In genomic region chr3:145651978-145652321, GRCm38 (mm10) we compare ENCODE assay signal across 10 mouse cellular contexts. TPM values are rescaled to one million over a fixed set of nuclear protein-coding genes. Genes with fewer than 3 reads are reported as not detected.
A peak's percentile ranks its signal among the peaks of the same experiment; 100 is the strongest.
DNase-seq lines count a peak whose midpoint lies in the region; ATAC-seq and TF ChIP-seq lines count a peak whose summit lies in the region.
"Had no signal": no experiment of that assay in that cellular context is flagged by ENCODE, and none has a peak within 500 bp of the region (broad histone marks: within the 10 kb centered on the region; RNA-seq: fewer than 3 reads in every experiment).

No protein-coding gene starts in this region.

- no peak for ATAC-seq in kidney, postnatal 0 days (replicated peaks; ENCODE audit: low FRiP score, low read depth)
- peak; percentile 10 for ATAC-seq in embryonic facial prominence, embryonic 14.5 days (ENCODE audit: low read depth)
- ATAC-seq in intestine, embryonic 14.5 days (replicated peaks; ENCODE audit: low FRiP score, low TSS enrichment, low read depth), result no peak
- no peak for ATAC-seq in neural tube, embryonic 12.5 days (ENCODE audit: low FRiP score, low read depth)
- ATAC-seq in megakaryocyte progenitor cell, adult 5-6 weeks (replicated peaks; ENCODE audit: poor library complexity), result no peak

- TF ChIP-seq CTCF in kidney, postnatal 0 days (IDR thresholded peaks at IDR 0.05; ENCODE audit: low read depth), result no peak

- H3K27me3 ChIP-seq in kidney, postnatal 0 days (ENCODE audit: insufficient read depth, low read length), result no peaks in the 10 kb centered on the region
- H3K27me3 ChIP-seq in embryonic facial prominence, embryonic 14.5 days (replicated peaks; ENCODE audit: control insufficient read depth, insufficient read depth, low read length), result no peaks in the 10 kb centered on the region
- no peaks in the 10 kb centered on the region for H3K27me3 ChIP-seq in intestine, embryonic 14.5 days (replicated peaks; ENCODE audit: control insufficient read depth, insufficient read depth, low read length)
- peaks cover 14% of the 10 kb centered on the region; the same call in 1 of the 2 replicates for H3K27me3 ChIP-seq in neural tube, embryonic 12.5 days (replicated peaks)

- H3K4me3 ChIP-seq in kidney, postnatal 0 days (replicated peaks; ENCODE audit: low read depth, low read length), result peak overlapping the region; percentile 50
- H3K4me3 ChIP-seq in embryonic facial prominence, embryonic 14.5 days (ENCODE audit: low read depth, low read length), result peak overlapping the region; percentile 67
- peak overlapping the region; percentile 66 for H3K4me3 ChIP-seq in intestine, embryonic 14.5 days (ENCODE audit: low read depth, low read length)
- H3K4me3 ChIP-seq in neural tube, embryonic 12.5 days, result 0 out of 2 replicates have a peak overlapping the region, but pooled peaks have one; percentile 11

- H3K9ac ChIP-seq in kidney, postnatal 0 days (ENCODE audit: low read depth, low read length), result peak overlapping the region; percentile 61
- H3K9ac ChIP-seq in embryonic facial prominence, embryonic 14.5 days (ENCODE audit: low read depth, low read length), result peak overlapping the region; percentile 75
- H3K9ac ChIP-seq in intestine, embryonic 14.5 days (ENCODE audit: low read length), result peak overlapping the region; percentile 67
- 0 out of 2 replicates have a peak overlapping the region, but pooled peaks have one; percentile 21 for H3K9ac ChIP-seq in neural tube, embryonic 12.5 days

- DNase-seq in kidney, postnatal 0 days (ENCODE audit: low spot score), result no peak
- DNase-seq in kidney, adult 11 months, result no peak
- DNase-seq in embryonic facial prominence, embryonic 14.5 days (ENCODE audit: low spot score), result no peak
- DNase-seq in intestine, embryonic 14.5 days (ENCODE audit: low spot score), result no peak
- DNase-seq in frontal cortex, postnatal 36 days (ENCODE audit: low spot score in 2 of 2), result no peak
- no peak for DNase-seq in natural killer cell, adult 2 months (ENCODE audit: low spot score in 2 of 2)
- DNase-seq: cerebellum, adult 8-10 months; right cerebral cortex, postnatal 4 days had no signal

- peak overlapping the region; percentile 92 for H3K27ac ChIP-seq in kidney, postnatal 0 days
- peak overlapping the region; percentile 88 for H3K27ac ChIP-seq in embryonic facial prominence, embryonic 14.5 days (replicated peaks; ENCODE audit: low read depth, low read length)
- peak overlapping the region; percentile 89 for H3K27ac ChIP-seq in intestine, embryonic 14.5 days (ENCODE audit: low read depth)
- H3K27ac ChIP-seq in neural tube, embryonic 12.5 days, result 0 out of 2 replicates have a peak overlapping the region, but pooled peaks have one; percentile 12

- peaks cover 8% of the 10 kb centered on the region; the same call in 1 of the 2 replicates for H3K36me3 ChIP-seq in kidney, postnatal 0 days (ENCODE audit: insufficient read depth, low read length)
- H3K36me3 ChIP-seq in embryonic facial prominence, embryonic 14.5 days (ENCODE audit: control insufficient read depth, insufficient read depth, low read length), result peaks cover 11% of the 10 kb centered on the region
- H3K36me3 ChIP-seq in intestine, embryonic 14.5 days (ENCODE audit: control insufficient read depth, insufficient read depth, low read length), result peaks cover 14% of the 10 kb centered on the region
- H3K36me3 ChIP-seq in neural tube, embryonic 12.5 days, result no peaks in the 10 kb centered on the region

- H3K4me1 ChIP-seq in kidney, postnatal 0 days (replicated peaks; ENCODE audit: insufficient read depth, low read length), result peaks cover 18% of the 10 kb centered on the region; the same call in 1 of the 2 replicates
- peaks cover 39% of the 10 kb centered on the region for H3K4me1 ChIP-seq in embryonic facial prominence, embryonic 14.5 days (ENCODE audit: control insufficient read depth, insufficient read depth, low read length)
- peaks cover 41% of the 10 kb centered on the region for H3K4me1 ChIP-seq in intestine, embryonic 14.5 days (replicated peaks; ENCODE audit: control insufficient read depth, insufficient read depth, low read length)
- peaks cover 47% of the 10 kb centered on the region for H3K4me1 ChIP-seq in neural tube, embryonic 12.5 days

- H3K9me3 ChIP-seq in kidney, postnatal 0 days (replicated peaks; ENCODE audit: low read length), result no peaks in the 10 kb centered on the region
- no peaks in the 10 kb centered on the region for H3K9me3 ChIP-seq in embryonic facial prominence, embryonic 14.5 days (ENCODE audit: control insufficient read depth, low read length)
- H3K9me3 ChIP-seq in intestine, embryonic 14.5 days (ENCODE audit: control insufficient read depth, low read length), result no peaks in the 10 kb centered on the region
- no peaks in the 10 kb centered on the region for H3K9me3 ChIP-seq in neural tube, embryonic 12.5 days

- H3K4me2 ChIP-seq in kidney, postnatal 0 days (ENCODE audit: low read length), result peak overlapping the region; percentile 90
- H3K4me2 ChIP-seq in embryonic facial prominence, embryonic 14.5 days (ENCODE audit: low read depth, low read length), result peak overlapping the region; percentile 84
- H3K4me2 ChIP-seq in intestine, embryonic 14.5 days (ENCODE audit: low read length), result peak overlapping the region; percentile 80
- peak overlapping the region; percentile 88 for H3K4me2 ChIP-seq in neural tube, embryonic 12.5 days (replicated peaks)

- WGBS in kidney, postnatal 0 days, result 23% methylated on average over 10 of the region's 10 CpGs
- under 1% methylated on average over 10 of the region's 10 CpGs for WGBS in embryonic facial prominence, embryonic 14.5 days
- 15% methylated on average over 10 of the region's 10 CpGs for WGBS in intestine, embryonic 14.5 days
- 3% methylated on average over 10 of the region's 10 CpGs for WGBS in neural tube, embryonic 12.5 days

RNA-seq across cellular contexts. Expression of gene Ccn1, which starts 2.2 kb away (rescaled TPM):
- polyA plus RNA-seq in kidney, postnatal 0 days (2015; fragmentation: Nextera tagmentation; extraction: Ambion mirVana), result 74.8 and 86.4 TPM in 2 replicates
- 42.6 and 50.5 TPM in 2 replicates for polyA plus RNA-seq in embryonic facial prominence, embryonic 14.5 days (2014; fragmentation: Nextera tagmentation; extraction: Ambion mirVana)
- polyA plus RNA-seq in intestine, embryonic 14.5 days (2014; fragmentation: Nextera tagmentation; extraction: Ambion mirVana), result 33.4 and 34.7 TPM in 2 replicates
- 20.2 and 25.4 TPM in 2 replicates for polyA plus RNA-seq in neural tube, embryonic 12.5 days (2016; fragmentation: Nextera tagmentation; extraction: Ambion mirVana)
- not detected in 2 replicates for total RNA-seq in megakaryocyte progenitor cell, adult 5-6 weeks (2015)
- total RNA-seq in megakaryocyte progenitor cell, adult 5-6 weeks (2017), result not detected in 2 replicates

Comparison
In these comparisons a context has a peak if more than half of its experiments do, and no peak if none do; other contexts are left out.
1. H3K27ac ChIP-seq: peak in every context shown above with its lines; median percentile 92 in kidney, postnatal 0 days; 89 in intestine, embryonic 14.5 days; 88 in embryonic facial prominence, embryonic 14.5 days; 12 in neural tube, embryonic 12.5 days.
2. H3K4me3 ChIP-seq: peak in every context shown above with its lines; median percentile 67 in embryonic facial prominence, embryonic 14.5 days; 66 in intestine, embryonic 14.5 days; 50 in kidney, postnatal 0 days; 11 in neural tube, embryonic 12.5 days.
3. H3K9ac ChIP-seq: peak in every context shown above with its lines; median percentile 75 in embryonic facial prominence, embryonic 14.5 days; 67 in intestine, embryonic 14.5 days; 61 in kidney, postnatal 0 days; 21 in neural tube, embryonic 12.5 days.